Mouse (Mus musculus): ENCODE measurements around the gene Traf3ip3.
A peak's percentile ranks its signal among the peaks of the same experiment; 100 is the strongest.

The Traf3ip3 gene

DNA sequence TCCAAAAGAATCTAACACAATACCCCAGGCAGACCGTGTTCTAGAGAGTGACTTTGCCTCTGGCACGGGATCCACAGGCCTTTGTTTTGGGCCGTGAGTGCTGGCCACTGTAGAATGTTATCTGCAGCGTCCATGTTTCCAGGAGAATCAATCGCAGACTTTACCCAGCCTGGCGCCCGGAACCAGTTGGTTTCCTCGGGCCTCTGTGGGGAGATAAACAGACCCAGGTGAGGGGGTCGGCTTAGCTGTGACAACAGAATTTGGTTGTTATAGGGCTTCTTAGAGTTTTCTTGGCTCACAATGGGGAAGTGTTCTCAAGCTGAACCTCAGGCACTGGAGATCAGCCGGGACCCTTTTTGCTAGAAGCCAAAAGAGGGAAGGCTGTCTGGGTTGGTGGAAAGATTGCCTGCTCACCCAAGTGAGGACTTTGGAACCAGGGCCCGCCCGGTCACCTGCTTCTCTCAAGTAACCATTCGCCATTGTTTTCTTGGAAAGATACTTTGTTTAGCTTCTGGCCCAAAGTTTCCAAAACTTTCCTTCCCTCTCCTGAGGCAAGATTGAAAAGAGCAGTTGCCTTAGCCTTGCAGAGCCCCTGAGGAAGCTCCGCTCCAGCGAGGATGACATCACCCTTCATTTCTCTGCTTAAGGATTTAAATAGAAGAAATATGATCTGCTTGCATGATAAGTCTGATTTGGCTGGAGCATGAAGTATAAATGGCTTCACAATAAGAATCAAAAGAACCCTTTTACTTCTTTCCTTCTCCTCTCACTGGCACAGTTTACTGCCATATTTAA is 45.0 kb downstream of the Traf3ip3 start:
- no peak for DNase-seq

DNA sequence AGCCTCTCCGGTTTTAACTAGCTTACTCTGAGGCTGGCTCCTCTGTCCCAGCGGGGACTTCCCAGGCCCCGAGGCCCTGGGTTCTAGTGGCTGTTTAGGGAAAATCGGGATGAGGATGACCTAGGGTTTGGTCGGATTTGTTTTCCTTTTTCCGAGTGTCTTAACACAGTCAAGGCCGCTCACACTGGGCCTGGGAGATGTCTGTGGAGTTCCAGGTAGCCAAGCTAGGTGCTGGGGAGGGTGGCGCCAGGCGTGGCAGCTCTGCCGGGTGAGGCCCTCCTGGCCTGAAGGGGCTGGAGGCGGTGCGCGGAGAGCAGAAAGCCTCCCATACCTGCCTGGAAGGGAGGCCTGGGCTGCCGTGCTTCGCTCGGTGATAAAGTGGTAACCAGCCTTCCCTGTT is 47.9 kb downstream of the Traf3ip3 start:
- DNase-seq: no peak

DNA sequence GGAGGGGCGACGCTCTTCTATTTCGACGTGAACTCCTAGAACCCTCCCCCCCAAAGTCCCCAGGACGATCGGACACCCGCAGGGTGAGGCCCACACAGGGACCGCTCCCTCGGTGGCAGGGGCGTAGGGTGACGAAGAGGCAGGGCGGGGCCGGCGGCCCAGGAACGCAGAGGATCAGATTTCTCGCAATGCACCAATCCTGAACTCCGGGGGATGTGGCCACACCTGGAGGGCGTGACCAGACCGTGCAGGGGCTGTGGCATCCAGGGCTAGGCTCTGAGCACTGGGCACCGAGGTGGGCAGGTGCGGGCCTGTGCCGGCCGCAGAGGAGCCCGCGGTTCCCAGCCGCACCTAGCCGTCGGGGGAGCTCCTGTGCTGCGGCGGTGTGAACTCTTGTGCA is 48.6 kb downstream of the Traf3ip3 start, which contains the start of gene Irf6:
Gene Irf6, plus strand, starts transcription at position 240 of the 400 bp plus-strand sequence.
- DNase-seq: no peak

DNA sequence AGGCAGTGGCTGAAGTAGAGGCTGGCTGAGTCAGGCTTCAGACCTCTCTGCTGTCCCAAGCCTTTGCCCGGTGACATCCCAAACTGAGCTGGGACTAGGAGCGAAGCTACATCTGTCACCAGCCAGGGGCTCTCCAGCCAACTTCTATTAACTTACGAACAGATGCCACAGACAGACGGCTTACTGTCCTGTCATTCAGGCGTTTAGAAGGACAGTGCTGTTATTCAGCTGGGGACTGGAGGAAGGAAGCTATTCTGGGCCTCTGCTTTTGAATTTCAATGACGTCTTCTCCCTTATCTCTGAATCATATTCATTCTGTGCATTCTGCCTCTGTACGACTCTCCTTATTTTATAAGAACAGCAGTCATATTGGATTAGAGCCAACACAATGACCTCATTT is 50.4 kb downstream of the Traf3ip3 start:
- no peak for DNase-seq

DNA sequence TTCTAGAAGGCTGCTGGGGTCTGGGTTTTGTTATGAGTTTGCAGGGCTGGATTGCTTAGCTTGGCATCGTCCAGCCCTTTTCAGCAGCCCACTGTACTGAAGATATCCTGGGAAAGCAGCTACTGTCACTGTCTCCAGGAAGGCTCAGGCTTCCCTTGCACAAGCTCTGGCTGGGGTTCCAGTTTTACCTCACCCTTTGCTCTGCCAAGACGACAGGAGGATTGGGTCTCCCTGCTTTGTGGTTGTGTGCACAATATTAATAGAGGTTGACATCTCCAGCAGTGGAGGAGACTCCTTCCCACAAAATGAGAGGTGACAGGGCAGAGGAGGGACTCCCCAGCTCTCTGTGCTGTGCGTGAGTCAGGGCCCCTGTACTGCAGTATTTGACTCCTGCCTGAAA is 52.3 kb downstream of the Traf3ip3 start:
- no peak for DNase-seq

DNA sequence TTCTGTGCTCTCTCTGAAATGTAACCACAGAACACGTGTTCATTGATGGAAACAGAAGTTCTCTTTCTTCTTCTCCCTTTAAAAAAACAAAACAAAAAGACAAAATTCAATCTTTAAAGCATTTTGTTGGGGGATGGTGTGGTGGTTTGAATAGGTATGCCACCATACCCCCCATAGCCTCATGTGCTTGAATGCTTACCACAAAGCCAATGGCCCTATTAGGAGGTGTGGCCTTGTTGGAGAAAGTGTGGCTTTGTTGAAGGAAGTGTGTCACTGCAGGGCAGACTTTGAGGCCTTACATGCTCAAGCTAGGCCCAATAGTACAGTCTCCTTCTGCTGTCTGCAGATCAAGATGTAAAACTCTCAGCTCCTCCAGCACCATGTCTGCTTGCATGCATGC is 55.1 kb downstream of the Traf3ip3 start:
- no peak for DNase-seq

DNA sequence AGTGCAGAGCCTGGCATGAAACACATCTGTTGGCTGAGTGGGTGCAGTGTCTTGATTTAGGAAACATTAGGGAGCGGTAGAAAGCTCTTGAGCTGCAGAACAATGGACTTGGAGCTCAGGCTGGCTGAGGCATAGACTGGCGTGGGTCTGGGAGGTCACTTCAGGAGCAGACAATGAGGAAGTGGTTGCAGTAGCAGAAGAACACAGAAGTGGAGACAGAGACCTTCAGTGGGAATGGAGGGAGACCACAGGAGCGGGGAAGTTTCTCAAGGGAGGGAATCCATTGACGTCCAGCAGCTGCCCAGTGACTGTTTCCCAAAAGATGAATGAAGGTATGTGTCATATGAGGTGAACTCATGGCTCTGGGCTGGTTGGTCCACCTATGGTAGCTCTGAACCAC is 56.4 kb downstream of the Traf3ip3 start:
- DNase-seq: no peak

DNA sequence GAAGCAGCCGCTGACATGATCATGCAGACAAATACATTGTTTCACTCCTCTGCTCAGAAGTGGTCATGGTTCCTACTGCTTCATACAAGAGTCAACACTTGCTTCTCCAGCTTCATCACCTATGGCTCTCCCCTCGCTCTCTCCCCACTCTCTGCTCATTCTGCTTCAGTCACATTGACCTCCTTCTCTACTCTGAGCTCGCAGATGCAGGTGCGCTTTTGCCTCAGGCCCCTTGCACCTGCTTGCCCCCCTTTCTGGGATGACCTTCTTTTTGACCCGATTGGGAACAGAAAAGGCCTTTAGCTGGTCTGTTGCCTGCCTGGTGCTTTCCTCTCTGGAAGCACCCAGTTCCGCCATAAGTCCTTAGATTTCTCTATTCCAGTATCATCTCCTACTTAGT is 57.0 kb downstream of the Traf3ip3 start:
- DNase-seq: peak; percentile 31

DNA sequence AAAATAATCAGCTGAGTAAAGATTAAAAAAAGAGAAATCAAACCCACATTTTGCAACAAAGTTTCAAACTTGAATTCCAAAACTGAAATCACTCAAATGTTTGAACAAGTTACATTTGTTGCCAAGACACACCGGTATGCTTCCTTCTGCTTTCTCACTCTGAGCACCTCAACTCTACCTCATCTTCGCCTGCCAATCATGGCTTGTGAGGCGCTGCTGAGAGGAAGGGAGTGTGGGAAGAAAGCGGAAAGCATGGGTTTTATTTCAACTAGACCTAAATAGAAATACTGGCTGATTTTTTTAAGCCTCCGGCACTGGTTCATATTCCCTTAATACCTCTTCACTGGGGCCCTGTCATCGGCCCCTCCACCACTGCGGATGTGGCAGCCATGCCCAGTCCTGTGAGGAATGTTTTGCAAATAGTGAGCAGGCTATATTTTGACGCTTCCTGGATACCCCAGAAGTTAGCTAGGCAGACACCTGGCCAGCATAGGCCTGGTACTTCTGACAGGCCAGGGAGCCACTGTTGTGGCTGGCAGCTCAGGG is 58.9 kb downstream of the Traf3ip3 start:
- DNase-seq: no peak

DNA sequence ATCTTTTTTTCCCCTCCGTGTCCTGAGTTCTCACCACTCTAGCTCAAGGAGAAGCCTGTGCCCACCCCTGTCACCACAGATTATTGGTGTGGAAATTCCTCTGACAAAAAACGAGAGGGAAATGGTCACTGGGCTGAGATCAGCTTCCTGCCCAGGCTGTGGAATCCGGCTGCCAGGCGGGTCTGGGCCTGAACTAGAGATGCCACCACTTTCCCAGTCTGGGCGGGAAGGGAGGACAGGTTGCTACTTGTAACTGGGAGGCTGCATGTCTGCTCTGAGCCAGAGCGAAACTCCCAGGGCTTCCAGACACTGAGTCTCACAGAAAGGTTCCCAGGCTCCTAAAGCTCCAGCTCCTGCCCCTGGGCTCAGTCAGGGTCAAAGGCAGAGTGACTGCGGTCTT is 60.4 kb downstream of the Traf3ip3 start:
- no peak for DNase-seq

DNA sequence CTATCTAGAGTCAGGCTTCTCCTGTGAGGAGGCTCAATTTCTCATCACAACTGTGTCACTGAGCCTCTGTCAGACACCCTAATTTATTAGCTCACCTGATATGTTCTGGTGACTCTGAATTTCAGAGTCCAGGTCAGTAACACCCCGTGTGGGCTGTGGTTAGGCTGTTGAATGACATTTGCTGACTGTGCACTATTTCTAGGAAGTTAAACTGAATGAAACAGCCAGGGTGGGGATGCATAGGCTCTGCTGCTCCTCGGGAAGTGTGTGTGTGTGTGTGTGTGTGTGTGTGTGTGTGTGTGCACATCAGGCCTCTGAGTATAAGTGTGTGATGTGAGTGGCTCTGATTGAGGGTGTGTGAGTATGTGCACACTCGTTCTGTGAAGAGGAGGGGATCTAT is 62.8 kb downstream of the Traf3ip3 start:
- no peak for DNase-seq

DNA sequence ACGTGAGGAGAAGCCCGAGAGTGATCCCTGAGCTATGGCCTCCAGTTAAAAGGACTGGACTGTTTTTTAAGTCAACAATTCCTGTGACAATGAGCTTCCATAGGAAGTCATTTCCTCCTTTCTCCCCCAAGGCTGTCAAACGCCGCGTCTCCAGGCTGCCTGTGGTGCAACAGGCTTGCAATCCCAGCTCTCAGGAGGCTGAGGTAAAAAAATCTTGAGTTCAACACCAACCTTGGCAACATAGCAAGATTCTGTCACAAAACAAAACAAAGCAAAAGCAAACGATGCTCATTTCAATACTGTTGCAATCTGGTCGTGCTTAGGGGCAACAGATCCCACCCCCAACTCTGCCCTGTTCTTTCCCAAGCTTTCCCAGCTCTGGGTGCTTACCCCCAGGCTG is 63.4 kb downstream of the Traf3ip3 start:
- no peak for DNase-seq

DNA sequence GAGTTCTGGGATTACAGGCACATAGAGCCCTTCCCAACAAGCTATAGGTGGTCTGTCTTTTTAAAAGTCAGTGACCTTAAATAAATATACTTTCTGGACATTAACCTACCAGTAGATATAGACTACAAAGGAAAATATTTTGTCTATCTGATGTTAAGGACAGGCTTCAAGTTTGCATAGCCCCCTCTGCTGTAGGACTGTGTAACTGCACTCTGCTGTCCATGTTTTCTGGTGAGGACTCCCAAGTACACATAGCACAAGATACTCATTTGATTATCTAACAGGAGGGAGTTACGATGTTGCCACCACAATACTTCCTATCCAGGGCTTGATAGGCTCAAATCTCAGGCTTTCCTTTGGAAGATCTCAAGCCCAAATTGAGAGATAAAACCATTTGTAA is 67.8 kb downstream of the Traf3ip3 start:
- no peak for DNase-seq

DNA sequence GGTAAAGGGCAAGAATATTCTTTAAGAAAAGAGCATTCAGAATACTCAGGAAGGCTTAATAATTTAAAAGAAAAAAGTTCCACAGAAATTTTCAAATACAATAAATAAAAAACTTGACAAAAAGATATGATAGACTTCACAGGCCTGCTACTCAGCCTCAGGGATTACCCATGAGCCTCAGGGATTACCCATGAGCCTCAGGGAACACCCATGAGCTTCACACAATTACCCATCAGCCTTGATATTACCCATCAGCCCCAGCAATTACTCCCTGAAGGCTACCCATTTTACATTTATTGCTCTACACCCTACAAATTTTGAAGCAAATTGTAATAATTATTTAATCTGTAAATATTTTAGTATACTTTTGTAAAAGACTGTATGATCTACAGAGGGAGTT is 69.1 kb downstream of the Traf3ip3 start:
- no peak for DNase-seq

DNA sequence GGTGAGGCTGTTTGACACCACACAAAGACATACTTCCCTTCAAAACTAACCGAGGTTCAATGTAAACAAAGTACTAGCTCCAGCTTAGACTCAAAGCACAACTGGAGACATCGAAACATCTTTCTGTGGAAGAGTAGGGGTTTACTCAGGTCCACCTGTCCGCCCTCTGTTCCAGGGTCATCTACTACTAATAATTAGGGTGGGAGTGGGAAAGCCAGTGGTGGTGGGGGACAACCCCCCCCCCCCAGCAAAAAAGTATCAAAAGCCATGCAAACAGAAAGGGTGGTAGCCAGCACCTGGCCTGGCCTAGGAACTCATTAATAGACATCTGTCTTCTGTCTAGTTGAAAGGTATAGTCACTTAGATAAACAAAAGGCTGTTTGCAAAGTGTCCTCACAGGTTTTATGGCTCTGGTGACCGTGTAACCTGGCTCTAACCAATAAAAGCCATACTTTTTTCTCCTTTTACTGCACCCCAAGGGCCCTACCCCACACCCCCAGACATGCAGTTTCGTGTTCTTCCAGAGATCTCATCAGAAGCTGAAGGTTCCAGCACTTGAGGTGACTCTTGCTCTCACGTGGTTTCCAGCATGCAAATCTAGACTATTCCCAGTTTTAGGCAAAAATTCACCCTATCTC is 70.1 kb downstream of the Traf3ip3 start:
- DNase-seq: no peak

DNA sequence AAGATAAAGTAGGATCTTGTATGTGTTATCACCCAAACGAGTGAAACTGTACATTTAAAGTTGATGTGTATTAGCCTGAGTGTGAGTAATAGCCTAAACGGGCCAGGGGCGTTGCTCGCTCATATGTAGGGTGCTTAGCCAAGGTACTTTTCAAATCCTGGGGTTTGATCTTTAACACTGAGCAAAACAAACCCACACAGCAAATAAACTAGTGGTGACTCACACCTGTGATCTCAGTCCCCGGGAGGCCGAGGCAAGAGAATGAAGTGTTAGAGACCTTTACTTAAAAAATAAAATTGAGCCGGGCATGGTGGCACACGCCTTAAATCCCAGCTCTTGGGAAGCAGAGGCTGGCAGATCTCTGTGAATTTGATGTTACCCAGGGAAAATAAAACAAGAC is 70.7 kb downstream of the Traf3ip3 start:
- no peak for DNase-seq

DNA sequence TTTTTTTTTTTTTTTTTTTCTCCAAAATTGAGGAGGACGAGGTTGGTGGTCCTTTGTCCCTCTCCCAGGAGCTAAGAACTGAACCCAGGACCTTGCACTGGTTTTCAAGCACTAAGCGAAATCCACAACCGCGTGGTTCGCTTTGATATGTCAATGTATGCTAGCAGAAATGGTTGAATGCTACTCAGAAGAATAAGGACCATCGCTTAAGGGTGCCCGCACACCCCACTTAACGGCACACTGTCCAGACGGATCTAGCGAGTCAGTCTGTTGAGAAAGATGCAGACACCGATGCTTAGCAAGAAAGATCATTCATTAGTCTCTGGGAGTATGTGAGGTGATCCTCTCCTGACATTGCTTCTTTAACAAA is 71.1 kb downstream of the Traf3ip3 start:
- no peak for DNase-seq

DNA sequence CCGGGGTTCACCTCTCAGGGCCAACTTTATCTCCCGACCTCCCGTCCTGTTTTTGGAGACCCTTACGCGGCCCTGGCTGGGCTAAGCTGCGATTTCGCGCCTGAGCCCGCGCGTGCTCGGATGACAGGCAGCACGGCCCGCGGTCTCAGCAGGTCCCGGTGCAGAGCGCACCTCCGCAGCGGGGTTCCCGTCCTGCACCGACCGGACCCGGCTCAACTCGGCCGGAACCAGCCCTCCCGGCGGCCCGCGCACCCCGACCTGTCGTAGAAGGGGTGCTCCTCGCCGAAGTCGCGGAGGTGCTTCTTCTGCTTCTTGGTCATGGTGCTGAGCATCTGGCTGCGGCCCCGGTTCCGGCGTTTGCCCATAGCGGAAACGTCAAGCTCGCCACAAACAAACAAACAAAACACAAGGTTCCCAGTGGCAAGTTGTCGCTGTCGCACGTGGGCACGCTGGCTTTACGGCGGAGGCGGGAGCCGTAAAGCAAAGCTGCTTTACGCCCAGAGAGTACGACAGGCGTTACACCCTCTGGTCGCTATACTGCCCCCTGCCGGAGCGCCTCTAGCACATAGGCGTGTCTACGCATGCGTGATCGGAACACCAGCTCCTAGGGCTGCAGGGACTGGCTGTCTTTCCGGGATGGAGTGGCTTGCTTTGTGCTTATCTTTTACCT is 71.6 kb downstream of the Traf3ip3 start, which contains the start of gene Diexf:
Gene Diexf, minus strand, starts transcription at position 487 of the 670 bp plus-strand sequence.
- DNase-seq: peak; percentile 94

DNA sequence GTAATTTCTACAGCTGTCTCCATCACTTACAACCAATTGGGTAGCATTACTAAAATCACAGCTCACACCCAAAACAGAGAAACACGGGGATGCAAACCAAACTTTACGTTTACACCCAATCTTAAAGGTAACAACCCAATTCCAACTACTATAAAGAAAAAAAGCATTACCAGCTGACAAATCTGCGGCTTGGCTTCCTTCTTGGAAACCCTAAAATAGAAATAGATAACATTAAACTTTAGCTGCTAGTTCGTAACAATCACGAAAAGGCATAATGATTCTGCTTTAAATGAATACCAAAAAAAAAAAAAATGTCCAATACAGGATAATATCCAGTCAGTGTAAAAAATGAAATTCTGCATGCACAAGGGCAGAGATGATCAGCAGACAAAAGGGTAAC is 72.2 kb downstream of the Traf3ip3 start:
- DNase-seq: no peak

DNA sequence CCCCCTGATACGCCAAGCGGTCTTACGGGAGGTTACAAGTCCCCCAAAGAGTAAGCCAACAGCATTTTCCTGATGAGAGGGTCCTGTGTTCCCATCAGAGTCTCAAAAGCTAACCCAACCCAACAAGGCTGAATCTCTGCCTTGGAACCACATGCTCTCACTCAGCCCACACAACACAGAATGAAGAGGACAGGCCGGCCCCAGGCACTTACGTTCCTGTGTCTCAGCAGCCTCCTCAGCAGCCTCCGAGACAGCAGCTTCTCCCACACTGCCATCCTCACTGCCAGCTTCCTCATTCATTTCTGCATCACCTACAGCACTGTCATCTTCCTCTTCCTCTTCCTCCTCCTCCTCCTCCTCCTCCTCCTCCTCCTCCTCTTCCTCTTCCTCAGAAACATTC is 73.4 kb downstream of the Traf3ip3 start:
- DNase-seq: no peak

DNA sequence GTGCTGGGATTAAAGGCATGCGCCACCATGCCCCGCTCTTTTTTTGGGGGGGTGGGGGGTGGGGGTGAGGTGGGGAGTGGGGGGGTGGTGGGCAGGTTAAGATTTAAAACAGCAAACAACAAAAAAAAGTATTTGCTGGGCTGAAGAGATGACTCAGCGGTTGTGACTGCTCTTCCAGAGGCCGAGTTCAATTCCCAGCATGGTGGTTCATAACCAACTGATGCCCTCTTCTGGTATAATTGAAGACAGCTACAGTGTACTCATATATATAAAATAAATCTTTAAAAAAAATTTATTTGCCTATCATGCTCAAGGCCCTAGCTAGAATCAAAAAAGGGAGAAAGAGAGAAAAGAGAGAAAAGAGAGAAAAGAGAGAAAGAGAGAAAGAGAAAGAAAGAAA is 75.7 kb downstream of the Traf3ip3 start:
- DNase-seq: no peak

Data from cerebellum, adult 11-12 months (tissue).